Mouse (Mus musculus) lung, embryonic 16.5 days (tissue): Measurements from ENCODE around the gene Lrmda. TPM values are rescaled to one million over a fixed set of nuclear protein-coding genes. Genes with fewer than 3 reads are reported as not detected.

ENCODE experiments used
- ATAC-seq: fragments of 200-750 bp; cut with Nextera tagmentation; 2 replicates; pipeline ENCODE4 v1.8.0; 2017; ENCODE audit warnings: low read depth, mild to moderate bottlenecking, moderate library complexity
- H3K27ac ChIP-seq: fragments of 300-500 bp; sonication (generic); 2 replicates; pipeline ENCODE4 v1.5.1; 2014; ENCODE audit warnings: mild to moderate bottlenecking, control low read depth, low read length
- H3K27me3 ChIP-seq: fragments of 300-500 bp; sonication (generic); 2 replicates; pipeline ENCODE4 v1.6.1; 2014; ENCODE audit warnings: low read depth, low read length, mixed read lengths; ENCODE audit not compliant: control insufficient read depth, insufficient read depth
- H3K36me3 ChIP-seq: fragments of 300-500 bp; sonication (generic); 2 replicates; pipeline ENCODE4 v1.6.1; 2014; ENCODE audit warnings: low read length; ENCODE audit not compliant: control insufficient read depth, insufficient read depth
- H3K4me1 ChIP-seq: fragments of 300-500 bp; sonication (generic); replicated peaks from 2 replicates; pipeline ENCODE4 v1.6.1; 2014; ENCODE audit warnings: low read length, mixed read lengths; ENCODE audit not compliant: control insufficient read depth, insufficient read depth
- H3K4me2 ChIP-seq: fragments of 300-500 bp; sonication (generic); 2 replicates; pipeline ENCODE4 v1.6.1; 2014; ENCODE audit warnings: low read depth, low read length, control low read depth
- H3K4me3 ChIP-seq: fragments of 300-500 bp; sonication (generic); 2 replicates; pipeline ENCODE4 v1.5.1; 2014; ENCODE audit warnings: mild to moderate bottlenecking, low read length, control low read depth
- H3K9ac ChIP-seq: fragments of 300-500 bp; sonication (generic); 2 replicates; pipeline ENCODE4 v1.6.1; 2014; ENCODE audit warnings: low read length, control low read depth
- H3K9me3 ChIP-seq: fragments of 300-500 bp; sonication (generic); 2 replicates; pipeline ENCODE4 v1.6.1; 2016; ENCODE audit warnings: low read length; ENCODE audit not compliant: control insufficient read depth
- WGBS: fragments of 180-500 bp; shearing (Covaris S2); extraction: QIAGEN DNeasy Blood & Tissue Kit; methylation state at CpG from one replicate; pipeline ENCODE4 v1.1.7; 2014; 5-methylcytosine and 5-hydroxymethylcytosine counted together
- polyA plus RNA-seq: library from polyadenylated mRNA; unstranded; fragments of >200 nt; fragmentation: Nextera tagmentation; extraction: Ambion mirVana; gene quantifications from 2 replicates; pipeline ENCODE4 v1.2.1, GENCODE M21; 2015

The Lrmda gene
- polyA plus RNA-seq, 1 experiment from 2014 or later, result 1.2 TPM

GRCm38 (mm10) chr14:22750409-22750808, 730.9 kb downstream of the Lrmda start:
- Histone ChIP-seq H3K27ac (peak overlapping the region; percentile 98), H3K9ac (no peak overlapping the region), H3K4me3 (no peak overlapping the region), H3K4me2 (no peak overlapping the region), H3K9me3 (no peaks in the 10 kb centered on the region), H3K36me3 (no peaks in the 10 kb centered on the region), H3K4me1 (peaks cover 30% of the 10 kb centered on the region), H3K27me3 (no peaks in the 10 kb centered on the region)
- peak; percentile 24; the same call in 1 of the 2 replicates for ATAC-seq

DNA sequence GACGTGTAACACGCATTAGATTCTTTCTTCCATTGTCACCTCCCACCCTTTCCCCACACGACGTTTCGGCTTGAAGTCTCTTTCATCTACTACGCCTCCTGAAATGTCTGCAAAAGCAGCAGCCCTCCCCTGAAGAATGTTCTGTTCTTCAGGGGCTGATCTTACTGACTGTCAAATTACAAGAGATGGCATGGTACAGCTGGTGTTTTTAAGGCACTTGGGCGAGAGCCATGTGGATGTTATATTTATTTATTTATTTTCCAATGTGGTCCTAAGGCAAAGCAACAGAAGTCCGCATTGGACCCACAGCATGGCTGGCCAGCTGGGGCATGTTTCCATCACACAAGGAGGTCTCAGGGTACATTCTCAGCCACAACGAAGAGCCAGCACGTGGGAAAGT, 731.8 kb downstream of the Lrmda start:
- Histone ChIP-seq H3K9ac (no peak overlapping the region), H3K36me3 (no peaks in the 10 kb centered on the region), H3K9me3 (no peaks in the 10 kb centered on the region), H3K4me2 (no peak overlapping the region), H3K27me3 (no peaks in the 10 kb centered on the region), H3K4me1 (peaks cover 24% of the 10 kb centered on the region), H3K4me3 (no peak overlapping the region), H3K27ac (peak overlapping the region; percentile 98)
- 49% methylated on average over 10 of the region's 10 CpGs for WGBS
- ATAC-seq, result peak; percentile 92

DNA sequence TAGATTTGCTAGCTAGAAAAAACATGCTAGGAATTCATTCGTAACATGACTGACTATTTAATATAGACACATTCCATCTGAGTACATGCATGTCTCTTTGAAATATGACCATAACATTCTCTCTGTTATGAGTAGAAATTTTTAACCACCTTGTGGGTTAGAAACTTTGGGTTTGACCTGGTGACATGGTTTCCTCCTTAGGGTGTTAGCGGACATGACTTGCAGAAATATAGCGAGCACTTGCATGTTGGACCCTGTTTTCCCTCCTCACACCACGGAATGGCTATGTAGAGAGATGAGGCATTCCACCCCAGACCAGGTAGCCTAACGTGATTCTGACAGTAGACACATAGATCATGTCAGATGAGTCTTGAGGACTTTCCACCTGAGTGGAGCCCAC, 735.1 kb downstream of the Lrmda start:
- Histone ChIP-seq H3K9me3 (no peaks in the 10 kb centered on the region), H3K27ac (no peak overlapping the region), H3K4me3 (no peak overlapping the region), H3K4me1 (peaks cover 27% of the 10 kb centered on the region), H3K4me2 (no peak overlapping the region), H3K27me3 (no peaks in the 10 kb centered on the region), H3K9ac (no peak overlapping the region), H3K36me3 (no peaks in the 10 kb centered on the region)
- ATAC-seq, result no peak
- 85% methylated on average over 5 of the region's 5 CpGs for WGBS

- Histone ChIP-seq H3K9ac (no peak overlapping the region), H3K9me3 (no peaks in the 10 kb centered on the region), H3K27me3 (no peaks in the 10 kb centered on the region), H3K4me1 (peaks cover 20% of the 10 kb centered on the region), H3K4me2 (no peak overlapping the region), H3K4me3 (no peak overlapping the region), H3K27ac (0 out of 2 replicates have a peak overlapping the region, but pooled peaks have one; percentile 11), H3K36me3 (no peaks in the 10 kb centered on the region)
- WGBS, result 84% methylated on average over 3 of the region's 3 CpGs
- ATAC-seq, result no peak
Observed at GRCm38 (mm10) chr14:22757493-22757892, 738.0 kb downstream of the Lrmda start.

GRCm38 (mm10) chr14:22759216-22759615, 739.7 kb downstream of the Lrmda start:
- peaks cover 20% of the 10 kb centered on the region for H3K4me1 ChIP-seq
- WGBS, result 0% methylated on average over 2 of the region's 2 CpGs
- H3K4me3 ChIP-seq, result no peak overlapping the region
- H3K27me3 ChIP-seq, result no peaks in the 10 kb centered on the region
- peak overlapping the region; percentile 92 for H3K27ac ChIP-seq
- no peaks in the 10 kb centered on the region for H3K9me3 ChIP-seq
- H3K36me3 ChIP-seq, result no peaks in the 10 kb centered on the region
- ATAC-seq, result no peak
- no peak overlapping the region for H3K4me2 ChIP-seq
- no peak overlapping the region for H3K9ac ChIP-seq

GRCm38 (mm10) chr14:22759673-22760072, 740.2 kb downstream of the Lrmda start:
- H3K9ac ChIP-seq, result no peak overlapping the region
- no peak overlapping the region for H3K4me3 ChIP-seq
- H3K27me3 ChIP-seq, result no peaks in the 10 kb centered on the region
- H3K36me3 ChIP-seq, result no peaks in the 10 kb centered on the region
- peaks cover 20% of the 10 kb centered on the region for H3K4me1 ChIP-seq
- H3K9me3 ChIP-seq, result no peaks in the 10 kb centered on the region
- peak; percentile 70 for ATAC-seq
- H3K4me2 ChIP-seq, result no peak overlapping the region
- peak overlapping the region; percentile 92 for H3K27ac ChIP-seq

DNA sequence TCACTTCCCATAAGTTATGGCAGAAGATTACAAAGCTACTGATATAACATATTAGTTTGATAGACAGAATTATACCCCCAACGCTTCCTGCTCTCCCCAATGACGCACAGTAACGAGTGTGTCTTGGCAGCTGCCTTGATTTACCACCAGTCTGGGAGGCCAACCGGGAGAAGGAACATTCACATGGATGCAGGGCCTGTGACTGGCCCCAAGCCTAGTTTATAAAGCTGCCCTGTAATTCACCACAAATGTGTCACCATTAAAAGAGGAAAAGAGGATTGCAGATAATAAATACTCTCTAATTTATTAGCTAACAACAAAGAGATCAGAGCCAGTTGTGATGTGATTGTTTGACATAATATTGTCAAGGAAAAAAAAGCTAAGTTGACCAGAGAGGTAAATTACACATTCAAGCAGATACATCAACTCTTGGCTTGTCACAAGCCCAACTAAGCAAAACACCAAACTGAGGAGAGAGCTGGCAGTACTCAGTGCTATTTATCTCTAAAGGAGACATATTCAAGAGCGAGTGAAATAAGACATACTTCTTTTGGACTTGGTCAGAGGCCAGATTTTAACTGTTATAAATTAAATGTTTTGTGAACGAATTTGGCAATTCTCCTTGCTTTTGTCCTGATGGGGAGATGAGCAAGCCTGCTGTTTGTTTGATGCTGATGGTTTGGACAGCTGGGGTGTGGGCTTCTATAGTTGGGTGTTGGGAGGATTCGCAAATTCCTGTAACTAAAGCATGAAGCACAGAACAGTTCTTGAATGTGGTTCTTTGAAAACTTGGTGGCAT, 740.9 kb downstream of the Lrmda start:
- no peak overlapping the region for H3K4me2 ChIP-seq
- H3K9ac ChIP-seq, result no peak overlapping the region
- no peak overlapping the region for H3K4me3 ChIP-seq
- H3K9me3 ChIP-seq, result no peaks in the 10 kb centered on the region
- peak; percentile 96 for ATAC-seq
- H3K36me3 ChIP-seq, result no peaks in the 10 kb centered on the region
- 36% methylated on average over 7 of the region's 7 CpGs for WGBS
- peaks cover 20% of the 10 kb centered on the region for H3K4me1 ChIP-seq
- H3K27ac ChIP-seq, result peak overlapping the region; percentile 92
- H3K27me3 ChIP-seq, result no peaks in the 10 kb centered on the region

GRCm38 (mm10) chr14:22781709-22782108, 762.2 kb downstream of the Lrmda start:
- Histone ChIP-seq H3K9ac (no peak overlapping the region), H3K9me3 (no peaks in the 10 kb centered on the region), H3K4me1 (peaks cover 14% of the 10 kb centered on the region), H3K27me3 (no peaks in the 10 kb centered on the region), H3K4me2 (no peak overlapping the region), H3K27ac (no peak overlapping the region), H3K4me3 (no peak overlapping the region), H3K36me3 (no peaks in the 10 kb centered on the region)
- no peak for ATAC-seq
- WGBS, result 90% methylated on average over 2 of the region's 2 CpGs

- no peaks in the 10 kb centered on the region for H3K36me3 ChIP-seq
- no peak overlapping the region for H3K4me3 ChIP-seq
- H3K27me3 ChIP-seq, result no peaks in the 10 kb centered on the region
- no peak overlapping the region for H3K9ac ChIP-seq
- H3K27ac ChIP-seq, result no peak overlapping the region
- H3K9me3 ChIP-seq, result no peaks in the 10 kb centered on the region
- H3K4me1 ChIP-seq, result peaks cover 14% of the 10 kb centered on the region
- 51% methylated on average over 2 of the region's 2 CpGs for WGBS
- no peak overlapping the region for H3K4me2 ChIP-seq
- no peak for ATAC-seq
Observed at GRCm38 (mm10) chr14:22782365-22782764, 762.9 kb downstream of the Lrmda start.
